Mouse (Mus musculus) gastrocnemius, postnatal 4 days (tissue): ENCODE results near the gene Malsu1. TPM values are rescaled to one million over a fixed set of nuclear protein-coding genes. Genes with fewer than 3 reads are reported as not detected.

Experiments used
- DNase-seq, 2 experiments: peaks; one replicate each; pipeline ENCODE4 v3.0.0; 2021 to 2022; ENCODE audit warnings: low spot score in 2 of 2, mixed read lengths in 2 of 2
- total RNA-seq, 2 experiments: library from RNA; stranded (reverse); gene quantifications; 2 replicates each; pipeline ENCODE4 v1.2.3; 2021

Malsu1 gene
- total RNA-seq, 2 experiments from 2014 or later = 41.6 to 44.8 TPM

- DNase-seq = peak in 1 of 2 experiments; percentile 58
Measured at GRCm38 (mm10) chr6:49057053-49058021, 16.3 kb upstream of the Malsu1 start.

DNA sequence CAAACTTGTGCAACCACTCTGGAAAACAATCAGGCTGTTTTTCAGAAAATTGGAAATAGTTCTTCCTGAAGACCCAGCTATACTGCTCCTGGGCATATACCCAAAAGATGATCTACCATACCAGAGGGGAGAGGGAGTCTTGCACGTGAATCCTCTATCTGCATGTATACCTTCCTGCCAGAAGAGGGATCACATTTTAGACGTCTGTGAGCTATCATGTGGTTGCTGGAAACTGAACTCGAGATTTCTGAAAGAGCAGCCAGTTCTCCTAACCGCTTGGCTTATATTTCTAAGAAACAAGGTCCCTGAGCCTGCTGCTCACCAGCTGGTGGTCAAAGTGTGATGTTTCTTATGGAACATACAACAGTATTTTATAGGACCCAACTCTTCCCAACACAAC is 5.2 kb upstream of the Malsu1 start:
- no peak for DNase-seq

- DNase-seq = peak in 1 of 2 experiments; percentile 22
Measured at GRCm38 (mm10) chr6:49074117-49074490, 509 bp downstream of the Malsu1 start.

- DNase-seq = no peak
Measured at GRCm38 (mm10) chr6:49077894-49078293, 4.3 kb downstream of the Malsu1 start.

DNA sequence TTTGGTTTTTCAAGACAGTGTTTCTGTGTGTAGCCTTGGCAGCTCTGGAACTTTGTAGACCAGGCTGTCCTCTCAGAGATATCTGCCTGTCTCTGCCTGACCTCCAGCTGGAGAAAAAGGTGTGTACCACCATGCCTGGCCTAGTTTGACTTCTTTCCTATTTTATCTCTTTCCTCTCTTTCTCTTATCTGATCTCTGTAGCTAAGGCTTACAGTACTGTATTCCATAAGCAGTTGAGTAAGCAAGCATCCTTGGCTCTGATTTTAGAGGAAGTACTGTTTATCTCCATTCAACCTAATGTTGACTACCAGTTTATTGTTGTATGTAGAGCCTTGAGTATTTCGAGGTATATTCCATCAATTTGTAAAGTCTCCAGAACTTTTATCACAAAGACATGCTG is 5.7 kb downstream of the Malsu1 start:
- no peak for DNase-seq

GRCm38 (mm10) chr6:49083008-49083407 is 9.4 kb downstream of the Malsu1 start:
- no peak for DNase-seq

DNA sequence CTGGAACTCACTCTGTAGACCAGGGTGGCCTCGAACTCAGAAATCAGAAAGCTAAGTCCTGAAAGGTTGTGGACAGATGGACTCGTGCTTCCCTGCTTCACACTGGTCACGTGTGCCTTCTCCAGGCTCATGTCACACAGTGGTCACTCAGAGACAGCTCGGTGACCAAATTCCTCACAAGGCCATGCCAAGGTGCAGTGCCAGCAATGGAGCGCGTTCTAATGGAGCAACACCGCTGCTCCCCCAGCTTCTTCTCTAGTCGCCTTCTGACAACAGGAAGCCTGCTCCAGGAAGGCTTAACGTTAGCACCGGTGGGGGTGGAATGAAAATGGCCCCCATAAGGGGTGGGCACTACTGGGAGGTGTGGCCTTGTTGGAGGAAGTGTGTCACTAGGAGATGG is 21.4 kb downstream of the Malsu1 start:
- DNase-seq = no peak

- peak in 1 of 2 experiments; percentile 44 for DNase-seq
Measured at GRCm38 (mm10) chr6:49096421-49096820, 22.8 kb downstream of the Malsu1 start.

DNA sequence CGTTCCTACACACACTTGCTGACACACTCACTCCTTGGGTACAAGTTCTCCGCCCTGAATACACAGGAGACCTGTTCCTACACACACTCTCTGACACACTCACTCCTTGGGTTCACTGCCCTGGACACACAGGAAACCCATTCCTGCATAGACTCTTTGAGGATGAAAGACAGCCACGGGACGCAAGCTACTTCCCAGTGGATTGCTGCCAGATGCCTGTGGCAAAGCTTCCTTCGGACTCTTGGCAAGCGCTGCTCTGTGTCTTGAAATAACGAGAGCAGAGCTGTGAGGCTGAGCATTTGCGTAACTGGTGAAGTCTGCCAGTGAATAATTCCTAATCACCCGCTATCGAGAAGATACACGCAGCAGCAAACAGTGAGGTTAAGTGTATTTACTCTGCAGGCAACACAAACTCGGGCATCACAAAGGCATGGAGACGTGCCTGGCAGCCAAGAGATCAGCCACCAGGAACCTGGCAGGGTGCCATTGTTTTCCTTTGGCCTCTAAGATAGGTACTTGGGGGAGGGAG is 23.4 kb downstream of the Malsu1 start:
- DNase-seq = peak; percentile 25 to 74

DNA sequence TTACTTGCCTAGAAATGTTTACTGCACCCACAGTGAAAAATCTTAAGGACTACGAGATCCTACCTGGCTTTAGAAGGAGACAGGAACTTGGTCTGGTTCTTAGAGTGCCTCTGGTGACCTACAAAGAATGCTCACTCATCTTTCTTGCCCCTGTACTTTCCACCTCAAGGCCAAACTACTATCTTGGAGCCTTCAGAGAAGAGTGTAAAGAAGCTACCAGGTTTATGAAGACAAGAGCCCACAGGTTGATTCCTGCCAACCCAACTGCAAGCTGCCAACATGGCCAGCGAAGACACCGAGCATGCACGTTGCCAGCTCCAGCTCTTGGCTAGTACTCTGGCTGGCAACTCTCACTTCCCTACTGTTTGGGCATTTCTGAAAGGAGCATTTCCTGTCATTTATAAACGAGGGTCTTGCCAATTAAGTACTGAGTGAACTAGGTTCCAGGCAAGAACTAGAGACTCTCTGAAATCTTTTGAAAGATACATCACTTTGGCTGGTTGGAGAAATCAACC is 24.1 kb downstream of the Malsu1 start:
- DNase-seq = no peak

GRCm38 (mm10) chr6:49099086-49099485 is 25.5 kb downstream of the Malsu1 start:
- no peak for DNase-seq

- DNase-seq = no peak
Measured at GRCm38 (mm10) chr6:49106746-49107500, 33.3 kb downstream of the Malsu1 start.

DNA sequence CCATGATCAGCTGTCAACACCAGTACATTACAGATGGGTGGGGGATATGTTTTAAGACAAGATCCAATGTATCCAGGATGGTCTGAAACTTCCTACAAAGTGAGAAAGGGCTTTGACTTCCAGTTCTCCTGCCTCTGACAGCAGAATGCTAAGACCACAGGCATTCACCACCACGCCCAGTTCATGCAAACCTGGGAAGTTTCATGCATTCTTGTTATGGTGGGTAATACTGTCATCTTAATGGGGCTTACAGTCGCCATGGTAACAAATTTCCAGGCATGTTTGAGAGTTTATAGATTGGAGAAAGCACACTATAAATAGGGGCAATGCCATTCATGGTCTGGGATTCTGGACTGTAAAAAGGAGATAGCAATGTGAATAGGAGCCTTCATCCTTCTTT is 35.6 kb downstream of the Malsu1 start:
- DNase-seq = no peak

DNA sequence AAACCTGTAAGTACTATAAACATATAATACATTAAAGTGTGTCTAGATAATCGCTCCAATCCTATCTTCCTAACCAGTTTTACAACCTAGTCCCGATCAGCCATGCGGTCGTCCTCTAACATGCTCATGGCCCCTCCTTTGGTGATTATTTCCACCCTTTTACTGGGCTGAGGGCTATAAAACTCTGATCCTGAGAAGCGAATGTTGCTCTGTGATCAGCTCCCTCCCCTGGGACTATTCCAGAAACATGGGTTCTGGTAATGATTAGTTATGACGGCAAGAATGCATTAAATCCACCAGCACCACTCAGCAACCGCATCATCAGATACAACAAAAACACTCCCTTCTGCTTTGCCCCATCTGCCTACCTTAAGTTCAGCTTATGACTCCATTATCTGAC is 40.3 kb downstream of the Malsu1 start:
- no peak for DNase-seq

DNA sequence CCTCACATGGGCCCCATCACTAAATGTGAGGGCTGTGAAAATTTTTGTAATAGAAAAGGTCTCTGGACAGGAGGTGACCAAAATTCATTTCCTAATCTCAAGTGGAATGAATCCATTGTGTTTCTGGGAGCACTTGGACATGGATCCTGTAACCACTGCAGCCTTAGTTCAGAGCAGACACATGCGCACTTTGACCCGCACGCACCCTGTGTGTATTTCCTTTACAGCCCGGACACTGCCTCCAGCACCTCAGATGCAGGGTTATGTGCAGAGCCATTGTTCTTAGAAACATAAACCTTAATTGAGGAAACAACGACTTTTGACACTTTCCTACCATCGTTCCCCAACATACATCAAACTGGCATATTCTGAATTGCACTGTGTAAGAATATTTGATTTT is 40.9 kb downstream of the Malsu1 start:
- no peak for DNase-seq

DNA sequence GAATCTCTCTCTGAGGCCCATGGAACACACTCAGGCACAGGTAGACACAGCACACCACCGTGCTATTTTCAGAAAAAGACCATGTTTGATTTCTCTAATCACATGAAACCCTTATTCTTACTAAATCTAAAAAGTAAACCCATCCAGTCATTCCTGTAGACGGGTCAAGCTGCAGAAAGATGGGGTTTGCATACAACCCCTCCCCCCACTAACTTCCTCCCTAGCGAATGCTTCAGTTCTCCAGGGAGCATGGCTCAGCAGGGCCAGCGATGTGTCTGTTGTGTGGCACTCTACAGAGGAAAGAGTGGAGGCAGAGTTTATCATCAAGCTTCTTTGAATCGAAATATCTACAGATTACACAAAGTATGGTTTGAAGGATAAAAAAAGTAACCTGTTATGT is 42.0 kb downstream of the Malsu1 start:
- no peak for DNase-seq

- DNase-seq = no peak
Measured at GRCm38 (mm10) chr6:49116241-49116640, 42.6 kb downstream of the Malsu1 start.

DNA sequence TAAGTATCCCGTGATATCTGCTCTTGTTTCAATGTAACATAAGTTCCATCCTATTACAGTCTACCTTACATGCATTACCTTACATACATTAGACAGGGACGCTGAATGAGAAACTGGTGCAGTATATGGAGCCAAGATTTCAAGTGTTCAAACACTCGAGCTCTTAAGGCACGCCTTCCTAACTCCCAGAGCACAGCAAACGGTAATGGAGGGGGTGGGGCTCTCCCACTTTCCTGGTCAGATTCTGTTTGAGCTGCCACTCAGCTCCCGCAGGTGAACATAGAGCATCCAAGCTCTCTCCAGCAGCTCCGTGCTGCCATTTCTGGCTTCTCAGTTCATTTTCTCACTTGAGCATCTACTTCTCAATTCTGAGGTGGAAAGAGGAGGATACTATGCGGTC is 44.9 kb downstream of the Malsu1 start:
- DNase-seq = no peak

DNA sequence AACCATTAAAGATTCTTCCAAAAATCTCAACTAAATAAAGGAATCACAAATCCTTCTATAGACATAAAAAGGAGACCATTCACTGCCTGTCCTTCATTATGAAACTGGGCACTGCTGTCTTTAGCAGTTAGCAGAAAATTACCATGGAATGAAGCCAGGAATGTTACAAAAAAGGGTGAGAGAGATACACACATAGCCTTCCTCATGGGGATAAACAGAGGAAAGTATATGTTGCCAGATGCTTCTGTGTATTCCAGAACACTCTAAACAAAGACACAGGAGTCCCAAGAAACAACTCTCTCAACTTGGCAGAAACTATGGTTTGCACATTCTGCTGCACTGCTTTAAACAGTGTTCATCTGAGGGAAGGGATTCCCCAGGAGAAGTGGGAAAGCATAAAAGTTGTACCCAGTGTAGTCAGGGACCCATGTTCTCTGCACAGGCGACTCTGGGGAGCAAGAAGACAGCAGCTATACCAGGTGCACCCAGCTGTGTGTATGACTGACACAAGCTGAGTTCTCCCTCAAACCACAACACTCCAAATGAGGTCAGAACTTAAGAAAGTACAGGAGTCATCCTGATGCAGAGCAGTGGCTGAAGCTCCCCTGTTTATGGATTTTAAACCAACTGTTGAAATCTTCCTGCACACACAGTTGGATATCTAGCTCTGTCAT is 46.0 kb downstream of the Malsu1 start:
- DNase-seq = no peak

DNA sequence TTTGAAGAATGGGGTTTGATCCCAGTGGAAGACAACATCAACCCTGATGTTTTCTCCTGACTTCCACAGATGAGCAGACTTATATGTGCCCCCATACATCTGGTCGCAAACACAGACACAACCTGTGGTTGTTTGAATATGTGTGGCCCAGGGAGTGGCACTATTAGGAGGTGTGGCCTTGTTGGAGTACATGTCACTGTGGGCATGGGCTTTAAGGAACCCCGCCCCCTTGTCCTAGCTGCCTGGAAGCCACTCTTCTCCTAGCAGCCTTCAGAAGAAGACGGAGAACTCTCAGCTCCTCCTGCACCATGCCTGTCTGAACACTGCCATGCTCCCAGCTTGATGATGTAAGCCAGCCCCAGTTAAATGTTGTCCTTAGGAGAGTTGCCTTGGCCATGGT is 46.8 kb downstream of the Malsu1 start:
- DNase-seq = no peak

DNA sequence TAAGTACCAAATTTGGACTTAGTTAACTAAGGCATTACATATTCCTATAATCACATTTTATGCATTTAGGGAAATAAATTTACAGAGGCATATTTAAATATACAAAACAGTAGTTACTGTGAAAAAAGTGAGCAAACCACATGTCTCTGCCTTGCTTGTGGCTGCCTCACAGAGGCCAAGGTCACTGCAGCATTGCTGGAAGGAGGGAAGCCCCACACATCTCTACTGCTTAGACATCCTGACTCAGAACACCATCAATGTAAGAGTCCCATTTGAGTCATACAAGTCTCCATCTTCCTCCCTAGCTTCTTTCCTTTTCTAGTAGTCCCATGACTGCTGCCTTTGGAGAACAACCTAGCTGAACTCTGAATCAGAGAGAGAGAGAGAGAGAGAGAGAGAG is 56.7 kb downstream of the Malsu1 start:
- DNase-seq = no peak
